1 mouse cellular context compared by ENCODE assay signal in the genomic region with DNA sequence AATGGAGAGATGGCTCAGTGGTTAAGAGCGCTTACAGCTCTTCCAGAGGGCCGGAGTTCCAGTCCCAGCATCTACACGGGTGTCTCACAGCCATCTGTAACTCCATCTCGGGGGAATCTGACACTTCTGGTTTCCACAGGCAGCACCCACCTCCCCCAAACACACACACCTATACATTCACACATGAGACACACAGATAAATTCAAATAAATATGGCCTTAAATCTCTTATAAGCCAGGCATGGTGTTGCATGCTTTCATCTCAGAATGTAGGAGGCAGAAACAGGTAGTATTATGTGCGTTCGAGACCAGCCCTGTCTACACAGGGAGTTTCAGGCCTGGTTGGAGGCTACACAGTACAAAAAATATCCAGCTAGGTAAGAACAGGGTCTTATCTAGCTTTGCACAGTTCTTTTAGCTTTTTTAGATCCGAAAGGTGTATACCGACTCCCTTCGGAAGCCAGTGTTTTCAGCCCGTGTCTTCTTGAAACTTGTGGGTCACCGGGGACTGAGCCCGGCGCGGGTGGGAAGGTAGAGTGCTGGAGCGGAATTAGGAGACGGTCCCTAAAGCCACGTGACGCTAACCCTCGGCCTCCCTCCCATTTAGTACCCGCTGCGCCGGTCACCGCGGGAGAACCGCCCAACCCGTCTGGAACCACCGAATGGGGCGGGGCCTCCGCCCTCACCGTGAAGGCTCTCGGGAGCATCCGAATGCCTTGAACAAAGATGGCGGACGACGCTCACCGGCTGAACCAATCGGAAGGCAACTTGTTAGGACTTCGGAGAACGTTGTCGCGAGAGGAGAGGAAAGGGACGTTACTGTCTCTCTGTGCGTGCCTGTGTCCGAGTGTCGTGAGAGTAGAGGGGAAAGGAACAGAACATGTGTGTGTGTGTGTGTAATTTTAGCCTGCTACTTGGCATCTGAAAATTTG.
TF ChIP-seq lines count a peak whose summit lies in the region.

No protein-coding gene starts in this region.

TF ChIP-seq in MEL, 35 proteins besides CTCF, POLR2A, EP300 and RAD21:
- TF ChIP-seq MYB (IDR thresholded peaks at IDR 0.05; ENCODE audit: low read depth, low read length) (peak; percentile 52), TBP (IDR thresholded peaks at IDR 0.05; ENCODE audit: low read depth, low read length) (peak; percentile 95), E2F4 (IDR thresholded peaks at IDR 0.05; ENCODE audit: borderline replicate concordance, low read depth, low read length) (peak; percentile 77; the same call in 1 of the 2 replicates), ZMIZ1 (IDR thresholded peaks at IDR 0.05; ENCODE audit: low read depth, low read length) (peak; percentile 96), UBTF (IDR thresholded peaks at IDR 0.05; ENCODE audit: borderline replicate concordance, insufficient read depth, low read depth, low read length) (0 out of 2 replicates have a peak, but pooled peaks have one; percentile 67), GATA1 (IDR thresholded peaks at IDR 0.05; ENCODE audit: low read depth, low read length) (no peak), GABPA (IDR thresholded peaks at IDR 0.05; ENCODE audit: low read depth, low read length) (no peak), TCF12 (IDR thresholded peaks at IDR 0.05; ENCODE audit: low read depth, low read length) (peak; percentile 70), ELF1 (IDR thresholded peaks at IDR 0.05; ENCODE audit: low read depth, low read length) (peak; percentile 85), TAL1 (IDR thresholded peaks at IDR 0.05; ENCODE audit: low read length) (no peak), RCOR1 (IDR thresholded peaks at IDR 0.05; ENCODE audit: low read depth, low read length) (peak; percentile 27; the same call in 1 of the 2 replicates), JUND (IDR thresholded peaks at IDR 0.05; ENCODE audit: low read depth, low read length) (no peak), USF1 (IDR thresholded peaks at IDR 0.05; ENCODE audit: low read depth, low read length) (peak; percentile 99), MAZ (IDR thresholded peaks at IDR 0.05; ENCODE audit: low read depth, low read length) (peak; percentile 95), MXI1 (IDR thresholded peaks at IDR 0.05; ENCODE audit: low read depth, low read length) (peak; percentile 84), ETS1 (IDR thresholded peaks at IDR 0.05; ENCODE audit: low read depth, low read length) (peak; percentile 55), NELFE (IDR thresholded peaks at IDR 0.05; ENCODE audit: low read depth, low read length) (peak; percentile 99), MEF2A (IDR thresholded peaks at IDR 0.05; ENCODE audit: extremely low read depth, insufficient replicate concordance, low read depth, low read length, poor library complexity, severe bottlenecking) (no peak), ZC3H11A (IDR thresholded peaks at IDR 0.05; ENCODE audit: low read depth, low read length) (no peak), USF2 (IDR thresholded peaks at IDR 0.05; ENCODE audit: borderline replicate concordance in 1 of 2, insufficient read depth in 1 of 2, low read depth in 1 of 2, low read length in 2 of 2) (peak; percentile 72 to 93), CHD2 (IDR thresholded peaks at IDR 0.05; ENCODE audit: low read length) (peak; percentile 100), MAFK (IDR thresholded peaks at IDR 0.05; ENCODE audit: borderline replicate concordance, low read depth, low read length) (no peak), KAT2A (conservative IDR thresholded peaks at IDR 0.05; ENCODE audit: low read depth, low read length) (peak; percentile 96), ZKSCAN1 (IDR thresholded peaks at IDR 0.05; ENCODE audit: low read depth, low read length) (0 out of 2 replicates have a peak, but pooled peaks have one; percentile 19), MAX (IDR thresholded peaks at IDR 0.05; ENCODE audit: low read length) (peak; percentile 96), POLR2AphosphoS5 (IDR thresholded peaks at IDR 0.05; ENCODE audit: borderline replicate concordance, low read depth, low read length) (0 out of 2 replicates have a peak, but pooled peaks have one; percentile 80), NRF1 (IDR thresholded peaks at IDR 0.05; ENCODE audit: insufficient read depth, low read depth, low read length, poor library complexity, severe bottlenecking) (peak; percentile 68), CHD1 (IDR thresholded peaks at IDR 0.05; ENCODE audit: low read depth, low read length) (peak; percentile 97), HCFC1 (IDR thresholded peaks at IDR 0.05; ENCODE audit: low read depth, low read length) (peak; percentile 97), MYC (IDR thresholded peaks at IDR 0.05; ENCODE audit: low read depth, low read length) (peak; percentile 94), POLR2AphosphoS2 (IDR thresholded peaks at IDR 0.05; ENCODE audit: low read length) (peak; percentile 99), BHLHE40 (IDR thresholded peaks at IDR 0.05; ENCODE audit: borderline replicate concordance, low read depth, low read length) (peak; percentile 44; the same call in 1 of the 2 replicates), ZNF384 (IDR thresholded peaks at IDR 0.05; ENCODE audit: low read depth, low read length) (no peak), SMC3 (IDR thresholded peaks at IDR 0.05; ENCODE audit: low read depth, low read length) (no peak), SIN3A (IDR thresholded peaks at IDR 0.05; ENCODE audit: low read length) (peak; percentile 98)
